Mouse (Mus musculus) kidney, adult 2 months (tissue): Measurements from ENCODE around the gene 1700092M07Rik.

Experiments
- CTCF ChIP-seq: fragments of 200-500 bp; conservative IDR thresholded peaks from 2 replicates; pipeline ENCODE4 v1.5.1; 2011; ENCODE audit warnings: low read depth, mild to moderate bottlenecking, control low read depth, low read length, moderate library complexity, mixed read lengths; ENCODE audit not compliant: insufficient read depth, insufficient read length
- POLR2A ChIP-seq: fragments of 200-500 bp; IDR thresholded peaks from one replicate; pipeline ENCODE4 v1.6.1; 2011; ENCODE audit warnings: low read depth, low read length, control low read depth

DNA sequence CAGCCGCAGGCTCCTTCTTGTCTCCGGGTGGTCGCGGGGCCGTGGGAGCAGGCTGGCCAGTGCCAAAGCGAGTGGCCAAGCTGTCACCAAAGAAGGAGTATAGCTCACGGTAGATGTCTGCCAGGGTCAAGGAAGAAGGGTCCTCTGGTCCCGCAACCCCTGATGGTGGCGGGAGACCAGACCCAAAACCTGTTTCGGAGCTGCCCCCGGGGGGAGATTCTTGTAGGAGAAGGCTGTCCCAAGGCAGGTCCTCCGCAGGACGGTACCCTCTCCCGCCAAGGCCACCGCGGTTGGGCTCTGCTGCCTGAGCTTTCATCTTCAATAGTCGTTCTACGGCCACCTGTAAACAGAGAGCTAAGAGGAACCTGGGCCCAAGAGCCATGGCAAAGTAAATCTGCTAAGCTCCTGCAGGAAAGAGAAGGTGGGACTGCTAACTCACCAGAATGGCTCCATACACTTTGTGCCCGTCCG, 34.5 kb downstream of the 1700092M07Rik start:
- no peak for TF ChIP-seq CTCF
- TF ChIP-seq POLR2A, result no peak
